Mouse (Mus musculus): ENCODE results near the gene Idh1. TPM values are rescaled to one million over a fixed set of nuclear protein-coding genes. Genes with fewer than 3 reads are reported as not detected.
A peak's percentile ranks its signal among the peaks of the same experiment; 100 is the strongest.

Gene Idh1
- polyA plus RNA-seq, 1 experiment from 2014 or later, result 77.2 TPM

DNA sequence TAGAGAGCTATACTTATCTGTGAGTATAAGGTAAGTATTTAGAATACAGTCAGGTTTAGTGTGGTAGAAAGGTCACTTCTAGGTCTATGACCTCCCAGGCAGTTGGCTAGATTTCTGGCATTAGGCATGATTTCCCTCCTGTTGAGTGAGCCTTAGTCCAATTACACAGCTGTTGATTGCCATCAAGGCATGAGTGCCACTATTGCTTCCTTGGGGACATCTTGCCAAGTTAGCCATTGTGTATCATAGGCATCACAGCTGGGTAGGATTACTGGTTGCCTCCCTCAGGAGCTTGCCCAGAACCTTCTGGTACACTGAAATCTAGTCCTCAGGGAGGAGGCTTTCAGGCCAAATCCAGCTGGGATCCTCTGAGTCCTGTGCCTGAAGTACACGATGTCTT is 53.5 kb downstream of the Idh1 start:
- no peaks in the 10 kb centered on the region for H3K4me1 ChIP-seq
- no peaks in the 10 kb centered on the region for H3K36me3 ChIP-seq
- H3K27me3 ChIP-seq (replicated peaks), result no peaks in the 10 kb centered on the region
- WGBS (ENCODE audit: insufficient replicate concordance), result 63% methylated on average over 1 of the region's 1 CpGs
- no peak overlapping the region for H3K9ac ChIP-seq
- no peak overlapping the region for H3K4me3 ChIP-seq
- no peaks in the 10 kb centered on the region for H3K9me3 ChIP-seq (replicated peaks)
- no peak for ATAC-seq
- H3K4me2 ChIP-seq, result no peak overlapping the region
- H3K27ac ChIP-seq, result no peak overlapping the region

GRCm38 (mm10) chr1:65131671-65132070 is 54.6 kb downstream of the Idh1 start:
- no peaks in the 10 kb centered on the region for H3K36me3 ChIP-seq
- H3K9me3 ChIP-seq (replicated peaks), result no peaks in the 10 kb centered on the region
- H3K27ac ChIP-seq, result no peak overlapping the region
- H3K27me3 ChIP-seq (replicated peaks), result no peaks in the 10 kb centered on the region
- H3K4me1 ChIP-seq, result no peaks in the 10 kb centered on the region
- no peak for ATAC-seq
- no peak overlapping the region for H3K9ac ChIP-seq
- H3K4me2 ChIP-seq, result no peak overlapping the region
- no peak overlapping the region for H3K4me3 ChIP-seq
- WGBS (ENCODE audit: insufficient replicate concordance), result 77% methylated on average over 1 of the region's 1 CpGs

GRCm38 (mm10) chr1:65130226-65130625 is 56.1 kb downstream of the Idh1 start:
- Histone ChIP-seq H3K27ac (no peak overlapping the region), H3K4me2 (no peak overlapping the region), H3K27me3 (replicated peaks) (no peaks in the 10 kb centered on the region), H3K36me3 (no peaks in the 10 kb centered on the region), H3K4me3 (no peak overlapping the region), H3K9me3 (replicated peaks) (no peaks in the 10 kb centered on the region), H3K9ac (no peak overlapping the region), H3K4me1 (no peaks in the 10 kb centered on the region)
- no peak for ATAC-seq
- WGBS (ENCODE audit: insufficient replicate concordance), result 42% methylated on average over 3 of the region's 3 CpGs

DNA sequence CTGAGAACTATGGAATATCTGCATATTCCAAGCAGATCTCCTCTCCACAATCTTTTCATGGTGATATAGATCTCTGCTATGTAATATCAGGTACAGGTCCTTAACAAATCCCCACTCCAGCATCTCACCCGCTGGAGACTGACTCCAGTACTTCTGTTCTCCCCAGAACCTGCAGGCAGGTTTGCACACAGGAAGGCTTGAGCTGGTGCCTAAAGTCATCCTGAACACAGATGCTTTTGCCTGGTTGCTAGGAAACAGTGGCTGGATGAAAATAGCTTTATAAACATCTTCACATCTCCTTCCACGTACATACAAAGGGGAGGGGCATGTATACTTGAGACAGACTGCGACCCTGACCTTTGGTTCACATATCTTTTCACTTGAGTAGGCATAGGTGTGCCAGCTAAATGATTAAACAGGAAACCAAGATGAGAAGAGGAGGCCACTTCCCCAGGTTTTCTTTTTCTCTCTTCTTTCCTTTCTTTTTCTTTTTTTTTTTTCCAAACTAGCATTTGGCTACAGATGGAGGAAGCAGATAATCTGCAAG is 56.6 kb downstream of the Idh1 start:
- Histone ChIP-seq H3K4me3 (no peak overlapping the region), H3K27me3 (replicated peaks) (no peaks in the 10 kb centered on the region), H3K9ac (no peak overlapping the region), H3K4me2 (no peak overlapping the region), H3K9me3 (replicated peaks) (no peaks in the 10 kb centered on the region), H3K36me3 (no peaks in the 10 kb centered on the region), H3K4me1 (no peaks in the 10 kb centered on the region), H3K27ac (no peak overlapping the region)
- ATAC-seq, result no peak
- 57% methylated on average over 3 of the region's 3 CpGs for WGBS (ENCODE audit: insufficient replicate concordance)

GRCm38 (mm10) chr1:65122574-65123372 is 63.5 kb downstream of the Idh1 start, which contains the start of gene D630023F18Rik:
Gene D630023F18Rik (minus strand): TSS chr1:65123214.
- no peak within 1 kb of the TSS for H3K27ac ChIP-seq
- H3K36me3 ChIP-seq, result no peaks in the 10 kb centered on the region
- H3K27me3 ChIP-seq (replicated peaks), result no peaks in the 10 kb centered on the region
- WGBS (ENCODE audit: insufficient replicate concordance), result 25% methylated on average over 9 of the region's 9 CpGs
- ATAC-seq, result no peak
- no peak within 1 kb of the TSS for H3K9ac ChIP-seq
- 0 out of 2 replicates have a peak within 1 kb of the TSS, but pooled peaks have one; percentile 14 for H3K4me2 ChIP-seq
- H3K9me3 ChIP-seq (replicated peaks), result no peaks in the 10 kb centered on the region
- no peaks in the 10 kb centered on the region for H3K4me1 ChIP-seq
- H3K4me3 ChIP-seq, result no peak within 1 kb of the TSS

- Histone ChIP-seq H3K4me2 (no peak within 1 kb of the TSS), H3K27ac (no peak within 1 kb of the TSS), H3K9me3 (replicated peaks) (no peaks in the 10 kb centered on the region), H3K4me1 (no peaks in the 10 kb centered on the region), H3K36me3 (no peaks in the 10 kb centered on the region), H3K27me3 (replicated peaks) (no peaks in the 10 kb centered on the region), H3K4me3 (no peak within 1 kb of the TSS), H3K9ac (no peak within 1 kb of the TSS)
- ATAC-seq, result no peak
- WGBS (ENCODE audit: insufficient replicate concordance), result 80% methylated on average over 1 of the region's 1 CpGs
These were observed 66.9 kb downstream of the Idh1 start, which contains the start of gene Gm28845 for GRCm38 (mm10) chr1:65119438-65119837. Gene Gm28845 (minus strand): TSS chr1:65119558.

GRCm38 (mm10) chr1:65118150-65118913 is 68.0 kb downstream of the Idh1 start:
- H3K4me2 ChIP-seq, result no peak overlapping the region
- H3K27ac ChIP-seq, result no peak overlapping the region
- WGBS (ENCODE audit: insufficient replicate concordance), result 65% methylated on average over 8 of the region's 8 CpGs
- no peak for ATAC-seq
- no peak overlapping the region for H3K4me3 ChIP-seq
- no peaks in the 10 kb centered on the region for H3K27me3 ChIP-seq (replicated peaks)
- H3K9me3 ChIP-seq (replicated peaks), result no peaks in the 10 kb centered on the region
- no peaks in the 10 kb centered on the region for H3K4me1 ChIP-seq
- H3K36me3 ChIP-seq, result no peaks in the 10 kb centered on the region
- no peak overlapping the region for H3K9ac ChIP-seq

DNA sequence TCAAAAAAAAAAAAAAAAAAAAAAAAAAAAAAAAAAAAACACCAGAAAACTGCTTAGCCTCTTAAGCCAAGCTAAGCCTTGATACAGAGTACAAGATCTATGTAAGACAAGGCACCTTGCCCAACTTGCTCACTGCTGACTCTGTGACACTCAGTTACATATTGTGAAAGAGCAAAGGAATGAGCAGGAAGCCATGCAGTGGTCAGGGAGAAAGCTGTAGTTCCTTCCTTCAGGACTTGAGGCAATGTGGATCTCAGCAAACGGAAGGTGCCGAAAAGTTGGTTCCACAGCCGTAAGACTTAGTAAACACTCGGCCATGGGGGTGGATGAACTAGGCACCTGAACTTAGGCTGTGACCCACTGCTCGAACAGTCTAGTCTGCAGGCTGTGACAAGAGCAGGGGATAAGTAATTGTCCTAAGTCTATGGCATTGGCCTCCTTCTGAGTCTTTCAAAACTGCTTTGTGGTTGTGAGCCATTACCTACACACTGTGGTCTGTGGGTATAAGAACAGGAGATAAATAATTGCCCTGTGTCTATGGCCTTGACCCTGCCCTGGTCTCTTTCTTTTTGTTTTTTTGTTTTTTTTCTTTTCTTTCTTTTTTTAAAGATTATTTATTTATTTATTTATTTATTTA is 72.6 kb downstream of the Idh1 start:
- H3K9me3 ChIP-seq (replicated peaks), result no peaks in the 10 kb centered on the region
- H3K4me2 ChIP-seq, result no peak overlapping the region
- H3K36me3 ChIP-seq, result no peaks in the 10 kb centered on the region
- no peak overlapping the region for H3K4me3 ChIP-seq
- no peak overlapping the region for H3K9ac ChIP-seq
- WGBS (ENCODE audit: insufficient replicate concordance), result 68% methylated on average over 5 of the region's 5 CpGs
- H3K4me1 ChIP-seq, result 0 out of 2 replicates have a peak, but pooled peaks cover 9% of the 10 kb centered on the region
- ATAC-seq, result no peak; the same call in 1 of the 2 replicates
- H3K27ac ChIP-seq, result no peak overlapping the region
- no peaks in the 10 kb centered on the region for H3K27me3 ChIP-seq (replicated peaks)

GRCm38 (mm10) chr1:65112807-65113196 is 73.5 kb downstream of the Idh1 start:
- 0 out of 2 replicates have a peak, but pooled peaks have one; percentile 12 for ATAC-seq
- WGBS (ENCODE audit: insufficient replicate concordance), result 38% methylated on average over 14 of the region's 14 CpGs

GRCm38 (mm10) chr1:65112031-65112806 is 74.1 kb downstream of the Idh1 start:
- Histone ChIP-seq H3K27me3 (replicated peaks) (no peaks in the 10 kb centered on the region), H3K4me2 (peak overlapping the region; percentile 49), H3K4me1 (0 out of 2 replicates have a peak, but pooled peaks cover 9% of the 10 kb centered on the region), H3K4me3 (0 out of 2 replicates have a peak overlapping the region, but pooled peaks have one; percentile 1), H3K9ac (no peak overlapping the region), H3K9me3 (replicated peaks) (no peaks in the 10 kb centered on the region), H3K36me3 (no peaks in the 10 kb centered on the region), H3K27ac (no peak overlapping the region)
- WGBS (ENCODE audit: insufficient replicate concordance), result 9% methylated on average over 8 of the region's 8 CpGs
- 0 out of 2 replicates have a peak, but pooled peaks have one; percentile 62 for ATAC-seq

More at GRCm38 (mm10) chr1:65112807-65113196, 73.5 kb downstream of the Idh1 start:
- H3K4me2 ChIP-seq, result peak overlapping the region; percentile 49
- no peaks in the 10 kb centered on the region for H3K27me3 ChIP-seq (replicated peaks)
- H3K36me3 ChIP-seq, result no peaks in the 10 kb centered on the region
- 0 out of 2 replicates have a peak, but pooled peaks cover 9% of the 10 kb centered on the region for H3K4me1 ChIP-seq
- no peak overlapping the region for H3K9ac ChIP-seq
- H3K27ac ChIP-seq, result 0 out of 2 replicates have a peak overlapping the region, but pooled peaks have one; percentile 25
- H3K4me3 ChIP-seq, result 0 out of 2 replicates have a peak overlapping the region, but pooled peaks have one; percentile 1
- no peaks in the 10 kb centered on the region for H3K9me3 ChIP-seq (replicated peaks)
